Mouse (Mus musculus) adrenal gland, adult 2 months (tissue): ENCODE measurements around the gene Nup43. TPM values are rescaled to one million over a fixed set of nuclear protein-coding genes. Genes with fewer than 3 reads are reported as not detected.
"Not testable (repeated sequence)": the region's sequence is repeated elsewhere in the genome, so short reads cannot be mapped to it uniquely, and the experiment has no call there.

ENCODE experiments used
- DNase-seq: peaks from one replicate; pipeline ENCODE4 v3.0.0; 2021
- long read RNA-seq: library from polyadenylated mRNA; stranded (forward); transcript quantifications from one replicate; pipeline ENCODE4 v2.0.0, GENCODE M21; 2021
- polyA plus RNA-seq: library from polyadenylated mRNA; depleted of rRNA; stranded (reverse); fragments of >200 nt; gene quantifications from 2 replicates; pipeline ENCODE4 v1.2.3, GENCODE M21; 2012; rRNA removed
- total RNA-seq, 2 experiments: library from RNA; stranded (reverse); gene quantifications; 2 replicates each; pipeline ENCODE4 v1.2.3; 2021

The Nup43 gene
- total RNA-seq (10 to 100 TPM; 10.5 to 10.8 TPM), polyA plus RNA-seq (1.2 and 2.7 TPM in 2 replicates)
- long read RNA-seq, transcript Nup43-201 (8 exons, 1,286 nt) = major isoform, 11 of 13 reads
- long read RNA-seq, partial matches to known transcripts = 0 of 13 reads
- long read RNA-seq, other reads (novel, unspliced or antisense) = 2 of 13 reads

DNA sequence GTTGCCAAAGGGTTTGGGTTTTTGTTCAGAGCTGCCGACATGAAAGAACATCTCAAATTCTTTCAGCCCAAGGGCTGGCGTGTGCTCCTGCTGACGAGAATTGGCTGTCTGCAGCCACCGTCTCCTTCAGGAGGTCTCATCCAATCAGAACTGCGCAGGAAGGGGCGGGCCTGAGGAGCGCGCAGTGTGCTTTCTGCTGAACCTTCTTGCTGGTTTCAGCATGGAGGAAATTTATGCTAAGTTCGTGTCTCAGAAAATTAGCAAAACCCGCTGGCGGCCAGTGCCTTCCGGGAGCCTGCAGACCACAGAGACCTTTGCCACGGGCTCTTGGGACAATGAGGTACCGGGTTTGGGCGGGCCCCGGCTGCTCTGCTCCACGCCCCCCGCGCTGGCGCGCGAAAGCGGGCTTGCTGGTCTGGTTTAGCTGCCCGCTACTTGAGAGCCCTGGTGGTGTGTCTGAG, at the start of gene Nup43:
Gene Nup43 (plus strand): TSS at position 162 of the 461 bp plus-strand sequence.
- DNase-seq = peak; percentile 93

DNA sequence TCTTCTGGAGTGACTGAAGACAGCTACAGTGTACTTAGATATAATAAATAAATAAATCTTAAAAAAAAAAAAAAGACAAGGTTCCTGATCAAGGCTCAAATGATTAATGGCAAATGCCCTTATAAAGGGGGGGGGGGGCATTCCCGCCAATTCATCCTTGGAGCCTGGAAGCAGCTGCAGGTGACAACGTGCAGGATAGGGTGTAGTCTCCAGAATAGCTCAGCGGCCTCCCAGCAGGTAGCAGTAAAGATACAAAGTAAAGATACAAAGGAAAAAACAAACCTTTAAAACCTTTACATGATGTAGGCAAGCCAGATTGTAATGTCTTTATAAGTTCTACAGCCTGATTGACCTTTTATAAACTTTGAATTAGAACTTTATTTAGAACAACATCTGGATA, 49.7 kb upstream of the Nup43 start:
- not testable (repeated sequence) for DNase-seq

DNA sequence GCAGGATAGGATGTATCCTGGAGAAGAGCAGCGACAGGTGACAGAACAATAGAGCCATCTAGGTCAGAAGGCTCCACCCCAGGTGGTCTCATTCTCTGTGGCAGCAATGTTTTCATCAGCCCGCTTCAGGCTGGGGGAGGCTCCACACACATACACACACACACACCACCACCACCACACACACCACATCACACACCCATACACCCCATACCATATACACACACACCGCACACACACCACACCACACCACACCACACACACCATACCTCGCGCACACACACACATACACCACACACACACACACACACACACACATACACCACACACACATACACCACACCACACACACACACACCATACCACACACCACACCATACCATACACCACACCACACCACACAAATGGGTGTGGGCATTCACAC, 47.5 kb upstream of the Nup43 start:
- no peak for DNase-seq

DNA sequence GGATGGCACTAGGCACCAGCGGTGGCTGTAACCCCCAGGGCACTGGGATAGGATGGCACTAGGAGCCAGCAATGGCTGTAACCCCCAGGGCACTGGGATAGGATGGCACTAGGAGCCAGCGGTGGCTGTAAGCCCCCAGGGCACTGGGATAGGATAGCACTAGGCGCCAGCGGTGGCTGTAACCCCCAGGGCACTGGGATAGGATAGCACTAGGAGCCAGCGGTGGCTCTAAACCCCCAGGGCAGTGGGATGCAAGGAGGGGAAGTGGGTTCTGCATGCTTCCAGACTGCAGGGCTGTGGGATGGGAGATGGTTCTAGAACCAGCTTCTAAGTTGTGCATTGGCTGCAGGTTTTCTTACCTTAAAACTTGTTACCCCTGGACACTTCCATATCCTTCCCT, 46.6 kb upstream of the Nup43 start:
- no peak for DNase-seq

GRCm38 (mm10) chr10:7622378-7622777, 44.9 kb upstream of the Nup43 start:
- no peak for DNase-seq

- DNase-seq = no peak
Measured at GRCm38 (mm10) chr10:7623861-7624518, 43.3 kb upstream of the Nup43 start.

GRCm38 (mm10) chr10:7629092-7629491, 38.2 kb upstream of the Nup43 start:
- DNase-seq = no peak

- no peak for DNase-seq
Measured at GRCm38 (mm10) chr10:7630286-7630685, 37.0 kb upstream of the Nup43 start.

GRCm38 (mm10) chr10:7630951-7631720, 36.2 kb upstream of the Nup43 start:
- no peak for DNase-seq

DNA sequence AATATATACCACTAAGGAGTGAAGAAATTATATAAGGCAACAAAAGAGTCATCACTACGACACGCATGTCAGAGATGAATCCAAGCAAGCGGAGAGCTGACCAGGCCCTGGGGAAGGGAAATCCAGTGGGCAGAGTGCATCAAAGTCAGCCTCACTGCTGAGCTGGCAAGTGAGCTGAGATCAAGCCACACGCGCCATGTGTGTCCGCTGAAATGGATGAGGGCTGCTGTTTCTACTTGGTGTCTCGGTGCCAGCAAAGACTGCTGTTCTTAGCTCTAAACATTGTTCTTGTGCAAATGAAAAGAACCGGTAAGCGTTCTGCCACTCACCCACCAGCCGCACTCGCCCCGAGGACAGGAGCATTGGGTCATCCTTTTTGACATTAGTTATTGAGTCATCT, 26.9 kb upstream of the Nup43 start:
- DNase-seq = no peak

GRCm38 (mm10) chr10:7645911-7646310, 21.4 kb upstream of the Nup43 start:
- no peak for DNase-seq

GRCm38 (mm10) chr10:7649059-7649458, 18.2 kb upstream of the Nup43 start:
- no peak for DNase-seq

DNA sequence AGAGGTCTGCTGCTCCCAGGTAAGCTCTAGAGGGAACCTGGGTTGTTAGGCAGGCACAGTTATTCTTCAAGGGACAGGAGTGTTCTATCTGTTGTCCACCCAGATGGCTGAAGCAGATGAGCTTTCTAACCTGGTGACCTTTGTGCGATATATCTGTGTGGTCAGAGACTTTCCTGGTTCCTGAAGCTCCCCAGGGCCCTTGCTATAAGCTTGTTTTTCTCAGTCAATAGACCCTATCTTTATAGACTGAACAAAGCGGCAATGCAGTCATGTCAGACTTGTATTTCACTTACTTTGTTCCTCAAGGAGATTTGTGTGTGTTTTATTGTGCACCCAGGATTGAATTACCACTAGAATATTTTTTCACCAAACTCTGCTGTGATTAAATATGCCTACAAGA, 16.2 kb upstream of the Nup43 start:
- DNase-seq = no peak

- DNase-seq = no peak
Measured at GRCm38 (mm10) chr10:7662471-7663141, 4.7 kb upstream of the Nup43 start.

DNA sequence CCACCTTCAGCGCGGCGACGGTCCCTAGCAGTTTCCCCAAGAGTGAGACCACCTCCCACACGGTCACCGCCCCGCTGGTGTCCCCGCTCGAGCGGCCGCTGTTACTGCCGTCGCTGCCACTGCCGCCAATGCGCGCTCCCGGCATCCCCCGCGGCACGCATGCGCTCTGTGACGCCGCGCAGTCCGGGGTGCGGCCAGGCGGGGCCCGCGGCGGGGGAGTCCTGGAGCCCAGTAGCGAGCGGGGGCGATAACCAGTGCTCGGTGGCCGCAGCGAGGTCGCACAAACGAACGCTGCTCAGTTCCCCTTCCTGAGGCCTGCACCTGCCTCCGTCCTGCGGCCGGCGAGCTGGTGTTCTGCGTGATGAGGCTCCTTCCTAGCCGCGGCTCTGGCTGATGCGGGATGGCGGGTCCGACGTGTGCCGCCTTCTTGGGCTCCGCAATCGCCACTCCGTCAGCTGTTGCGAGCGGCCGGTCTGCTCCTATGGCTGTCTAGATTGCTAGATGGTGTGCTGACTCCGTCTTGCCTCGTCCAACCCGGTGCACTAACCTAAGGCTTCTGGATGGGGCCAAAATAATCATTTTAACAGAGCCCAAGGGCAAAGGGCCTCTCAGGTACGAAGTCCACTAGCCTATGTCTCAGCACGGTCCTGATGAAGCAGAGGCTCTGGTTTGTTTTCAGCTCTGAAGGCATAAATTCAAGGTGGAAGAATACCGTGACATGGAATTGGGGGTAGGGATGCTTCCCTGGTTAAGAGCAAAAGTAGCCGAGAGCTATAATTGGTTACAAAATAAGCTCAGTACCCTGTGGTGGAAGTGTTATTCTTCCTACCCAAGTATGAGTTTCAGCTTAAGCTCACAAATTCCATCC, 3.9 kb upstream of the Nup43 start:
- DNase-seq = peak; percentile 96

DNA sequence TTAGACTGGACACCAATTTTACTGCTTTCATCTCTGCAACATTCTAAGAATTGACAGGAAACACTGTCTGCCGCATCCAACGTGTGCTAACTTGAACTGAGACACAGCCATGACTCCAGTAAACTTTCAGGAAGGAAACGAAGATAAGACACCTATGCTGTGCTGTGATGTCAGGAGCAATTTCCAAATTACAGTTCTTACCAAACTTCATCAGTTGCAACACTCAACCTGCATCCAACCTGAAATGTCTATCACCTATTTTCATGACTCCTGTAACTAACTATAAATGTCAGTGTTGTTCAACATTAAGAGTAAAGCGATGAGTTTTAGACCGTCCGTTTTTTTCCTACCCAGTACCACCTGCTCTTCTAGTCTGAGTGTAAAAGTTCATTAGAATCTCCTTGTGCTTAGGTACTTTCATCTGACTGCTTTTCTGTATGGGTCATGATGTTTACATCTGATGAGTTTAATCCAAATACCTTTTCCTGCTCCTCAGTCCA, 3.2 kb upstream of the Nup43 start:
- DNase-seq = no peak

DNA sequence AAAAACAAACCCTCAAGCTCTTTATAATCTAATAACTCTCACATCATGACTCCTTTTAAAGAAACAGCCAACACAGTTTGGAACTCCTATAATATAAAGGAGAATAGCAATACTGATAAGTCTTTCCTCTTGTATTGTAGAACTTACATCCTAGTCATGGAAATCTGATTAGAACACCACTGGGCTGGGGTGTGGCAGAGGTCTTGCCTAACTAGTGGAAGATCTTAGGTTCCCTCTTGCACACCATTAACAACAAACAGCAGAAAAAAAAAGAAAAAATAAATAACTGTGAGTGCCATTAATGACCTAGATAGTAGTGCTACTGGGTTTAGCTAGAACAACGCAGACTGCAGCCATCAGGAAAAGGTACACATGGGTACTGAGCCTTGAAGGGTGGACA, 2.4 kb upstream of the Nup43 start:
- no peak for DNase-seq

DNA sequence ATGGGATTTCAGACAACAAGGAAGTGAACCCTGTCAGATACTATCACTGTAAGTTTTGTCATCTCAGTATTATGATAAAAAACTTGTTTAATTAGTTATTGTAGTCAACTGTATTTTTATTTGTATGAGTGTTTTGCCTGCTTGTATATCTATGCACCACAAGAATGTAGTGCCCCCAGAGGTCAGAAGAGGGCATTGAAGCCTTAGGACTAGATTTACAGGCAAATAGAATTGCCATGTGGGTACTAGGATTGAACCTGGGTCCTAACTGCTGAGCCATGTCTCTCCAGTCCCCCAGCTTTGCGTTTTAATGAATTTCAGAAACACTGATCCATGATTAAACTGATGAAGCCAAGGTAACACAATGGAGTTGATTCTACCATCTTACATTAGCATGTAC, 6.4 kb downstream of the Nup43 start:
- no peak for DNase-seq

DNA sequence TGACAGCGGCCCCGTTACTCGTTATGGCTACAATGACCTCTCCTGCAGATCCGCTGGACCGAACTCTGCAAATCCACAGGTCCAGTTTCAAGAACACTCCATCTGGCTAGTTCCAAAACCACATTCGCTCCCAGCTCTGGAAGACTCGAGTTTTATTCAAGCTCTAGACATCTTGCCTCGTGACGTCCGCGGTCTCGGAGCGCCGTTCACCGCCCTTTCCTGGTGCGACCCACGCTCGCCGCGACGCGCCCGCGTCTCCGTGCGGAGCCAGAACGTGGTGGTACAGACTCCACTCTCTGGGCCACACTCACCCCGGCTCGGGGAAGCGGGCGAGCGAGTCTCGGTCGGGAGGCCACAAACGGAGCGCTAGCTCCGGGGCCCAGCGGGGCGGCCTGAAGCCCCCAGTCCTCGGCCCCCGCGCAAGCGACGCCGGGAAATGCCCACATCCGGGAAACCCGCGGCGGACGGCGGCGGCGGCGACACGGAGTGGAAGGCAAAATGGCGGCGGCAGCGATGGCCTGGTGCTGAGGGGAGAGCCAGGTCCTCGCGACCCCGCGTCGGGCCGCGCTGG, 13.5 kb downstream of the Nup43 start, which contains the start of the genes Pcmt1 and Lats1:
Gene Pcmt1 (minus strand): TSS at position 406 of the 571 bp plus-strand sequence.
Gene Lats1 (plus strand): TSS at position 484 of the 571 bp plus-strand sequence.
- DNase-seq = peak; percentile 94

GRCm38 (mm10) chr10:7681343-7682025, 14.2 kb downstream of the Nup43 start:
- DNase-seq = peak; percentile 87
